Mouse (Mus musculus): ENCODE measurements around the gene Cacna1g.

Cacna1g gene

DNA sequence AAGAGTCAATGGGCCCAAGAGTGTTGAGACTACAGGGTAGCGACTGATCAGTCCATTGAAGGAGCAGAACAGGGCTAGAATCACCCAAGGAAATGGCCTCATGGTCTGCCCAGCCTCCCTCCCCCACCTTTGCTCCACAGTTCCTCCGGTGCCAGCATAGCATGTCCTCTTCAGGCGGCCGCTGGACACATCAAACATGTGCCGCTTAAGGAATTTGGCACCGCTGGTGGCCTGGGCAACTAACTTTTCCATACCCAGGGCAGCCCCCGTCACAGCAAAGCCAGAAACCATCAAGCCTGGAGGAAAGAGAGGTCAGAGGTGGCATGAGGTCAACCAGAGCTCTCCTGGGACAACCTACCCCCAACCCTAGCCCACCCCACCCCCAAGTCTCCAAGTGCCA, 8.0 kb upstream of the Cacna1g start:
- no peak for DNase-seq (ENCODE audit: low spot score)

DNA sequence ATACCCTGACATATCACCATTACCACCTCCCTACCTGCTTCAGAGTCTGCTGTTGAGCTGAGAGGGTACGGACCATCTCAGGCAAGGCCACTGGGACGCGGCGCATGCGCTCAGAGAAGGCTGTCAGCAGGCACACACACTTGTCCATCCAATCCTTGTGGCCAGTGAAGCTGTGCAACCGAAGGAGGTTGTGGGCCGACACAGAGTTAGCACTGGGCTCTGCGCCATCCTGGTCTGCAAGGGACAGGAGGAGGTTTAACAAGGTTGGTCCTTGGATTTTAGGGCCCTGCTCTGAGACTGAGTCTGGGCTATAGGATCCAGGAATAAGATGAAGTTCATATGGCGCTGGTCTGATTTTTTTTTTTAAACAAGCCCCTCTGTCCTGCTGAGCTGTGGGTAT, 6.4 kb upstream of the Cacna1g start:
- DNase-seq (ENCODE audit: low spot score) = no peak

DNA sequence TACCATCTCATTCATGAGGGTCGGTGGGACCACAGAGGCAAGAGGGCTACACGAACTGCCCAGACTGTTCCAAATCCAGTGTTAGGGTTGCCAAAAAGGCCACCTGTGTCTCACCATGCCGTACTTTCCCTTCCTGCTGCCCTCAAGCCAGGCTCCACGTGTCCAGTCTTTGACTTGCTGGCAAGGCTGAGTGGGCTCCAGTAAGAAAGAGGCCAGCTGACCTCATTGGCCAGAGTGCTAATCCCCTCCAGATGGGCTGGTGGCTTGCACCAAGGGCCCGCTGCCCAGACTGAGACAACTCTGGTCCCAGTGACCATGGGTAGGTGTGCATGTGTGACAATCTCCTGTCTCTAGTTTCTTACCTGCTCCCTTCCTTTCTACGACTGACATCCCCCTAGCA, 3.7 kb upstream of the Cacna1g start:
- no peak for DNase-seq (ENCODE audit: low spot score)

DNA sequence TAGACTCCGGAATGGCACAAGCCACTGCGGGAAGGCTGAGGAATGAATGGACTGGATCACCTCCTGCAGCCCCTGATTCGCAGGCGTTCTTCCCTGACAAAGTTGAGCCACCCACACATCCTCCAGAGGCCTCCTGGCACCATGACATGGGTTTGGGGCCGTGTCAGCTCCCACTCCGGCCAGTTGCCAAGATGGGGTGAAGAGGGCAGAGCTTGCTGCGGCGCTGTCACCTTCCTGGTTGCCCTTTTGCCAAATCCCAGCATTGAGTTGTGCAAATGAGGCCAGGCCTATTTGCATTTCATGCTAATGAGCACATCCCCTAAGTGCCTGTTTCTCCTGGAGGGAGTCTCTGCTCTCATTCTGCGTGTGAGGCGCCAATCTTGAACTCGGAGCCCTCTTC, 1.7 kb upstream of the Cacna1g start:
- DNase-seq (ENCODE audit: low spot score) = no peak

DNA sequence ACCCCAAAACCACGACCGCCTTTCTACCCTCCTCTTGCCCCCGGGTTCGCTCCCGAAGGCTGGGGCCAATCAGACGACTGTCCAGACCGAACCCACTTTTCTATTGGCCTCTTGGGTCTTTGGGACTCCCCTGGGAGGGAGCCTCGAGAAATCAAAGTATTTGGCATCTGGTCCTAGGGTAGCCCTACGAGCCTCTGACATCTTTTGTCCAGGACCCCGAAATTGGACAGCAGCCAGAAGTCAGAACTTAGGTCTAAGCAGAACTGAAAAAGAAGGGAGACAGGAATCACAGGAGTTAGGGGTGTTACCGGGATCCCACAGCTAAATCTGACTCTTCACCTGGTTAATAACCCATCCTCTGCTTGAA, 529 bp upstream of the Cacna1g start:
- DNase-seq (ENCODE audit: low spot score) = no peak

DNA sequence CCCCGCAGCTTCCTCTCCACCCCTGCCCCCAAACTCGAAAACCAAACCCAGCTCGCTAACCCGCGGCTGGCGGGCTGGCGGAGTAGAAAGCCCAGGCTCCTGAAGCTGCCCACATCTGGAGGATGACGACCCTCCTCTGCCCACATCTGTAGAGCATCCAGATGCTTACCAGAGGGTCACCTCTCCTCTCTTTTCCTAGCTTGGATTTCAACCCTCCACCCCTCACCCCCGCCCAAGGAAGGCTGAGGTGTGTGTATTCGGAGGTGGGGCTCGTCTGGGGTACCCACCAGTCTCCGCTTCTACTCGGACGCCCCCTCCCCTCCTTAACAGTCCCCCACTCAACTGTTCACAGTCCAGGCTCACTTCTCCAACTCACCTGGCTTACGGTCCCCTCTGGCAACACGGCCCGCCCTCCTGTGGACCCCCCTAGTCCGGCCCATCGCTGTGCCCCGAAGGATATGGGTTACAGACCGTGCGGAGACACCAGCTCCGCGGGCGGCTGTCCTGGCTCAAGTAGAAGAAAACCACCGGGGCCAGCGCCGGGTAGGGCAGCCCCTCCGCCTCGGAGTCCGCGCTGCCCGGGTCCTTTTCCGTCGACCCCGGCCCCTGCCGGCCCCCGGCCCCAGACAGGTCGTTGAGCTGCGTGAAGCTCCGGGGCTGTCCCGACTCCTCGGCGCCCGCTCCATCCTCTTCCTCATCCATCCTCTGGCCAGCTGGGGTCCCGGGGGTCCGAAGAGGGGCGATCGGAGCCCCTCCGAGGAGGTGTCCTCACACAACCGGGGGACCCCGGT, 887 bp downstream of the Cacna1g start:
- DNase-seq (ENCODE audit: low spot score) = no peak

GRCm38 (mm10) chr11:94472585-94472915, 1.4 kb downstream of the Cacna1g start:
- DNase-seq (ENCODE audit: low spot score) = no peak

GRCm38 (mm10) chr11:94471740-94472584, 2.0 kb downstream of the Cacna1g start:
- DNase-seq (ENCODE audit: low spot score) = no peak

GRCm38 (mm10) chr11:94470391-94470790, 3.6 kb downstream of the Cacna1g start:
- DNase-seq (ENCODE audit: low spot score) = no peak

GRCm38 (mm10) chr11:94469136-94470064, 4.6 kb downstream of the Cacna1g start:
- no peak for DNase-seq (ENCODE audit: low spot score)

DNA sequence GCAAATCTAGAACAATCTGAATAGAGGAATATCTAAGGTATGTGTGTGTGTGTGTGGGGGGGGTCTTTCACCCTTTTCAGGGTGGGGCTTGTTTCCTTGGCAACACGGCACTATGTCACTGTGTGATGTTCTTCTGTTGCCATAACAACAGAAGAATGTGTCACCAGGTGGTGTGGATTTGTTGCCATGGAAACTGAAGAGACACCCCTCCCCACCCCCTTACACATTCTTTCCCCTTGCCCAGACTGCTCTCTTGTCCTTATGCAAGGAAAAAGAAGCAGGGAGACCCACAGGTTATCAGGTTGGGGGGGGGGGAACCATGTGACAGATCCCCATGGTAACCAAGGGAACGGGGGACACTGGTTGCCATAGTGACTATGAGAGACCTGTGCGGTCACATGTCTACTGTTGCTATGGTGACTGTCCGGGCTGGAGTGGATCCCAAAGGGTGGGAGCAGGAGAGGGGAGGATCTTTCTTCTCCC, 5.4 kb downstream of the Cacna1g start:
- DNase-seq (ENCODE audit: low spot score) = peak; percentile 72

- no peak for DNase-seq (ENCODE audit: low spot score)
Observed at GRCm38 (mm10) chr11:94466333-94466855, 7.6 kb downstream of the Cacna1g start.

- no peak for DNase-seq (ENCODE audit: low spot score)
Observed at GRCm38 (mm10) chr11:94464170-94464569, 9.8 kb downstream of the Cacna1g start.

- no peak for DNase-seq (ENCODE audit: low spot score)
Observed at GRCm38 (mm10) chr11:94461856-94462255, 12.1 kb downstream of the Cacna1g start.

DNA sequence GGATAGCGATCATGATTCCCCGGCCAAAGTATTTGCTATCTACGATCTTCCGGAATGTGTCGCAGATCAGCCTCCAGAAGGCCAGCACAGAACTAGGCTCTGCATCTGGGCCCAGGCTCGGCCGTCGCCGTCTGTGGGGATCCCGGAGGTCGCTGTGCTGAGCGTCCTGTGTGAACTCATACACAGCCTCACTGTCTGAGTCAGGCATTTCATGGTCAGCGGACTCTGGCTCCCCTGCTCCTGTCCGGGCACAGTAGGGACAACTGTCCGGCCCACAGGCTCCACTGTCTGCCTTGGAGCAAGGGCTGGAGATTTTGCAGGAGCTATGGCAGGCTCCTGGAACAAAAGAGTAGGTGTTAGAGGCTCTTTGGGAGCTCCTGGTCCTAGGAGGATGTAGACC, 17.0 kb downstream of the Cacna1g start:
- no peak for DNase-seq (ENCODE audit: low spot score)

- DNase-seq (ENCODE audit: low spot score) = no peak
Observed at GRCm38 (mm10) chr11:94456347-94456746, 17.7 kb downstream of the Cacna1g start.

DNA sequence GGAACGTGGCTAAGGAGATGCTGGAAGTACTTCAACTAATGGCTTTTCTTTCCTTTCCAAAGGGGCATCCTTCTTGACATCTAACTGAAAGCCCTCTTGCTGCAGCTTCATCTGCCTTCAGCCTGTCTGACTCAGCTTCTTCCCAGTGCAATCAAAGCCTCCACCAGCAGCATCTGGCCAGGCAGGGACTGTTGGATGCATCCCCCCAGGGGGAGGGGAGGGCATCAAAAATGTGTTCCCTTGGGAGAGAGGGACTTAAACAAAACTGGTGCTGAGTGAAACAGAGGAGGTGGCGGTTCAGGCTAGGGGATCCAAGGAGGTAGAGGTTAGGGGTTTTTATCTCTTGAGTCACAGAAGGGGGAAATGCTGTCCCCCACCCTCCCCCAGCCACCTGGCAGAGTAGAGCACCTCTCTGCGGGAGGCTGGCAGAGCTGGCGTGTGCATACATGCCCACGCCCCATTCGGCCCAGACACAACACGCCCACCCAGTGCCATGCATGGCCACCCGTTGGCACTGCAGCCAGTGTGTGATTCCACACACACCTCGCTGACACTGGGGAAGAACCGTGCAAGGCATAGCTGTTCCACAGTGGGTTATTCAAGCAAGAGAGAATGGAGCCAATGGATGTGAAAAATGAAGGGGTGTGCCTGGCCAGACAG, 18.7 kb downstream of the Cacna1g start:
- DNase-seq (ENCODE audit: low spot score) = peak; percentile 24

DNA sequence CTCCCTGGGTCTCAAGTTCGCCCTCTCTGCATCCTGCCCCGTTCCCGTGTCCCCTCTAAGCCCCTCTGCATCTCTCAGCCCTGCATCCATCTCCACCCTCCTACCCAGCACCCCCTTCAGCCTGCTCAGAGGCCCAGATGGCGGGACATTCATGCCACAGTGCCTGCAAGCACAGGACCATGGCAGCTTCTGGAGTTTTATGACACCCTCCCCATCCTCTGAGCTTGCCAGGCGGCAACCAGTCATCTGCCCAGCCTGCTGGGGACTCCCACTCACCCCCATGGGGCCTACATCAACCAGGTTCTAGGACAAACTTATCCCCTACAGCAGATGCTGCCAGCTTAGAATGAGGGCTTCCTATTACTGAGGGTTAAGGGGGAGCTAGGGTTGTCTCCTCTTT, 19.2 kb downstream of the Cacna1g start:
- peak; percentile 57 for DNase-seq (ENCODE audit: low spot score)

- DNase-seq (ENCODE audit: low spot score) = no peak
Observed at GRCm38 (mm10) chr11:94451091-94451773, 22.8 kb downstream of the Cacna1g start.

- DNase-seq (ENCODE audit: low spot score) = no peak
Observed at GRCm38 (mm10) chr11:94449886-94450285, 24.1 kb downstream of the Cacna1g start.

DNA sequence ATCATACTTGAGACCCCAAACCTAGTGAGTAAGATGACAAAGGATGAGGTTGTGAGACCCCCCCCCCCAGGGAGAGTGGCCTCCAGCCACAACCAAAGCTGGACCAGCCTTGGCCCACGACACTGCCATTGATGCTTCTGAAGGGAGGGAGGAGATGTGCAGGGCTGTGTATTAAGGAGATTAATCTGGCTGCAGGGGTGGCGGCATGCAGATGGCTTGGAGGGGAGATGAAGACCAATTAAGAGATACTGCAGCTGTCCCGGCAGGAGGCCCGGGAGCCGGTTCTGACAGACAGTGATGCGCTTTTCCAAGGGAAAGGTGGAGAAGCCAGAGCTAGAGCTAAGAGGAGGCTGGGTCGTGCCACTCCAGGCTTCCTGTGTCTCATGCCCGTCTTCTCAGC, 24.8 kb downstream of the Cacna1g start:
- no peak for DNase-seq (ENCODE audit: low spot score)
